Mouse (Mus musculus): ENCODE measurements around the gene Hectd2.

Hectd2 gene

GRCm38 (mm10) chr19:36663918-36664317 is 109.5 kb downstream of the Hectd2 start:
- no peak for DNase-seq

GRCm38 (mm10) chr19:36664417-36664816 is 110.0 kb downstream of the Hectd2 start:
- no peak for DNase-seq

- DNase-seq, result no peak
Measured at GRCm38 (mm10) chr19:36665206-36665605, 110.8 kb downstream of the Hectd2 start.

GRCm38 (mm10) chr19:36665641-36666040 is 111.2 kb downstream of the Hectd2 start:
- DNase-seq, result no peak

GRCm38 (mm10) chr19:36666471-36666870 is 112.0 kb downstream of the Hectd2 start:
- no peak for DNase-seq

GRCm38 (mm10) chr19:36667368-36667767 is 112.9 kb downstream of the Hectd2 start:
- no peak for DNase-seq

- no peak for DNase-seq
Measured at GRCm38 (mm10) chr19:36668098-36668497, 113.7 kb downstream of the Hectd2 start.

GRCm38 (mm10) chr19:36668881-36669639 is 114.6 kb downstream of the Hectd2 start:
- DNase-seq, result no peak

GRCm38 (mm10) chr19:36669720-36670451 is 115.4 kb downstream of the Hectd2 start:
- DNase-seq, result no peak
